Mouse (Mus musculus) lung, embryonic 14.5 days (tissue): ENCODE measurements around the gene Pdk2. TPM values are rescaled to one million over a fixed set of nuclear protein-coding genes. Genes with fewer than 3 reads are reported as not detected.

Source experiments
- ATAC-seq: fragments of 200-750 bp; cut with Nextera tagmentation; 2 replicates; pipeline ENCODE4 v1.8.0; 2017; ENCODE audit warnings: mild to moderate bottlenecking, moderate TSS enrichment, moderate library complexity; ENCODE audit not compliant: insufficient read depth
- DNase-seq: peaks from one replicate; pipeline ENCODE4 v3.0.0-alpha.2; 2015
- H3K27ac ChIP-seq: fragments of 300-500 bp; sonication (generic); 2 replicates; pipeline ENCODE4 v1.5.1; 2014; ENCODE audit warnings: low read depth, mild to moderate bottlenecking, moderate library complexity
- H3K27me3 ChIP-seq: fragments of 300-500 bp; sonication (generic); 2 replicates; pipeline ENCODE4 v1.6.1; 2014; ENCODE audit warnings: low read length, control low read depth; ENCODE audit not compliant: insufficient read depth
- H3K36me3 ChIP-seq: fragments of 300-500 bp; sonication (generic); 2 replicates; pipeline ENCODE4 v1.6.1; 2014; ENCODE audit warnings: control low read depth; ENCODE audit not compliant: insufficient read depth
- H3K4me1 ChIP-seq: fragments of 300-500 bp; sonication (generic); 2 replicates; pipeline ENCODE4 v1.6.1; 2014; ENCODE audit warnings: antibody characterized with exemption, control low read depth; ENCODE audit not compliant: insufficient read depth
- H3K4me2 ChIP-seq: fragments of 300-500 bp; sonication (generic); 2 replicates; pipeline ENCODE4 v1.6.1; 2014; ENCODE audit warnings: mild to moderate bottlenecking
- H3K4me3 ChIP-seq: fragments of 300-500 bp; sonication (generic); 2 replicates; pipeline ENCODE4 v1.5.1; 2014; ENCODE audit warnings: low read depth, low read length
- H3K9ac ChIP-seq: fragments of 300-500 bp; sonication (generic); 2 replicates; pipeline ENCODE4 v1.6.1; 2014
- H3K9me3 ChIP-seq: fragments of 300-500 bp; sonication (generic); 2 replicates; pipeline ENCODE4 v1.6.1; 2016; ENCODE audit warnings: low read depth, low read length, control low read depth
- CTCF ChIP-seq: IDR thresholded peaks from 2 replicates; pipeline ENCODE4 v1.5.1; 2016; ENCODE audit warnings: antibody characterized with exemption, low read depth
- WGBS: fragments of 180-500 bp; shearing (Covaris S2); extraction: QIAGEN DNeasy Blood & Tissue Kit; methylation state at CpG from one replicate; pipeline ENCODE4 v1.1.7; 2014; 5-methylcytosine and 5-hydroxymethylcytosine counted together
- polyA plus RNA-seq: library from polyadenylated mRNA; unstranded; fragments of >200 nt; fragmentation: Nextera tagmentation; extraction: Ambion mirVana; gene quantifications from 2 replicates; pipeline ENCODE4 v1.2.1, GENCODE M21; 2014

The Pdk2 gene
- polyA plus RNA-seq, 1 experiment from 2014 or later = 24.5 TPM

DNA sequence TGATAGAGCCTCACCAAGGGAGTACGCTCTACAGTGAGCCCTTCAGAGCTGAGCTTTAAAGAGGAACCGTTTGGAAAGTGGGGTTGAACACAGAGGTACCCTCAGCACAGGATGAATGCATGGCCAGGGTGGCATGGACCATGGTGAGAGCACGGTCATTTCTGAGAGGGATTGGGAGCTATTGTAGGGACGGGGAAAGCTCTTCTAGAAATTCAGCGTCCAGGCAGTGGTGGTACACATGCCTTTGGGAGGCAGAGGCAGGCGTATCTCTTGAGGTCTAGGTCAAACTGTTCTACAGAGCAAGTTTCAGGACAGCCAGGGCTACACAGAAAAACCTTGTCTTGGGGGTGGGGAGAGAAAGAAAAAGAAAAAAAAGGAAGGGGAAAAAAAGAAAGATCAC lies 44.2 kb downstream of the Pdk2 start:
- peaks cover 18% of the 10 kb centered on the region for H3K4me1 ChIP-seq

DNA sequence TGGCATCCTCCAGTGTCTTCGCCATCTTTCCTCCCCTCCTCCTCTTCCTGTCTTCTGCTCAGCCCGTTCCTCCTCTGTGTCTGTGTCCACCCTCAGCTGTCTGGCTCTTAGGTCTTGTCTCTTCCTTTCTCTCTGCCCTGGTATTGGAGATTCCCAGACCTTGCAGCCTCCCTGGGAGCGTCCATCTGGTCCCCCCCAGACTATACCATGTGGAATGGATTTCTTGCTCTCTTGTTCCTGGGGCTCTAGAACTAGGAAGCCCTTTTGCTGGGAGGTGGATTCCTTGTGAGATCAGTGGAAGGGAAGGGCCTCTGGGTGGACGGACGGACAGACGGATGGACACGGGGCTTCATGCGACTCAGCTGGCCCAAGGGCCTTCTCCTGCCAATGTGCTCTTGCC lies 45.1 kb downstream of the Pdk2 start:
- H3K27me3 ChIP-seq = no peaks in the 10 kb centered on the region
- TF ChIP-seq CTCF = no peak
- H3K4me1 ChIP-seq = peaks cover 18% of the 10 kb centered on the region
- no peaks in the 10 kb centered on the region for H3K9me3 ChIP-seq
- WGBS = 76% methylated on average over 8 of the region's 8 CpGs
- DNase-seq = no peak
- H3K27ac ChIP-seq = no peak overlapping the region
- H3K9ac ChIP-seq = 0 out of 2 replicates have a peak overlapping the region, but pooled peaks have one; percentile 18
- no peak for ATAC-seq
- H3K4me2 ChIP-seq = peak overlapping the region; percentile 99
- H3K4me3 ChIP-seq = no peak overlapping the region
- H3K36me3 ChIP-seq = peaks cover 62% of the 10 kb centered on the region

More for the DNA sequence above, 44.2 kb downstream of the Pdk2 start:
- Histone ChIP-seq H3K4me2 (no peak overlapping the region), H3K9me3 (no peaks in the 10 kb centered on the region), H3K4me3 (no peak overlapping the region), H3K36me3 (peaks cover 70% of the 10 kb centered on the region), H3K9ac (no peak overlapping the region), H3K27ac (no peak overlapping the region), H3K27me3 (no peaks in the 10 kb centered on the region)
- no peak for DNase-seq
- WGBS = 87% methylated on average over 6 of the region's 6 CpGs
- TF ChIP-seq CTCF = no peak
- no peak for ATAC-seq

DNA sequence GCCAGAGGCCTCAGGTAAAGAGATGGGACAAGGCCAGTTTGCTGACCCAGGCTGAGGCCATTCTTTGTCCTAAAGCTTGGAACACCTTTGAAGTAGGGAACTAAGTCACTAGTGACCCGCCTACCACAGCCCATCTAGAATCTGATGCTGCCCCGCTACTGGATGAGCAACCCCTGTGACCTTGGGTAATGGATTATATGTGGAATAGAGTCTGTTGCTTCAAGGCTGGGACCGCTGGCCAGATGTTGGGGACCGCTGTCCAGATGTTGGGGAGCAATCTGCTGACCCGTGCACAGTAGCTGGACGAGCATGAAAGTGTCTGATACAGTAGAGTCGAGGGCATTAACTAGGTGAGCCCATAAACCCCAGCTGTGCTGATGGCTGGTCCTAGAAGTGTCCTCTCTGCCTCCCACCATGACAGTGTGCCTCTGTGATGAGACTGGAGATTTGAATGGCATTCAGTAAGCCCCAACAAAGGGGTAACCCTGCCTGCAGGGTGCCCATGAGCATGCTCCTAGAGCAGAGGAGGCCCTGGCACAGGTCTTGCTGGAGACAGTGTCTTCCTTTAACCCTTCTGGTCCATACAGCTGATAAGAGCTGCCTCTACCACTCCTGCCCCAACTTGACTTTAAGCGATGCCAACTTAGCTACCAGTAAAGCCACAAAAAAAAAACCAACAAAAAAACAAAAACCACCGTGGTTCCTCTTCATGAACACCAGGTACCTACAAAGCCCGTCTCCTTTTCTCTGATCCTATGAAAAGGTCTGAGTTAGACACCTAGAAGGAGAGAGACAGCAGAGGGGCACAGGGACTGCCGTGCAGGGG lies 46.0 kb downstream of the Pdk2 start:
- Histone ChIP-seq H3K4me2 (peak overlapping the region; percentile 99), H3K4me1 (peaks cover 23% of the 10 kb centered on the region), H3K9ac (peak overlapping the region; percentile 87; the same call in 1 of the 2 replicates), H3K9me3 (no peaks in the 10 kb centered on the region), H3K36me3 (peaks cover 53% of the 10 kb centered on the region), H3K27ac (no peak overlapping the region), H3K27me3 (no peaks in the 10 kb centered on the region), H3K4me3 (peak overlapping the region; percentile 89)
- ATAC-seq = no peak
- no peak for DNase-seq
- 77% methylated on average over 11 of the region's 11 CpGs for WGBS
- TF ChIP-seq CTCF = no peak

DNA sequence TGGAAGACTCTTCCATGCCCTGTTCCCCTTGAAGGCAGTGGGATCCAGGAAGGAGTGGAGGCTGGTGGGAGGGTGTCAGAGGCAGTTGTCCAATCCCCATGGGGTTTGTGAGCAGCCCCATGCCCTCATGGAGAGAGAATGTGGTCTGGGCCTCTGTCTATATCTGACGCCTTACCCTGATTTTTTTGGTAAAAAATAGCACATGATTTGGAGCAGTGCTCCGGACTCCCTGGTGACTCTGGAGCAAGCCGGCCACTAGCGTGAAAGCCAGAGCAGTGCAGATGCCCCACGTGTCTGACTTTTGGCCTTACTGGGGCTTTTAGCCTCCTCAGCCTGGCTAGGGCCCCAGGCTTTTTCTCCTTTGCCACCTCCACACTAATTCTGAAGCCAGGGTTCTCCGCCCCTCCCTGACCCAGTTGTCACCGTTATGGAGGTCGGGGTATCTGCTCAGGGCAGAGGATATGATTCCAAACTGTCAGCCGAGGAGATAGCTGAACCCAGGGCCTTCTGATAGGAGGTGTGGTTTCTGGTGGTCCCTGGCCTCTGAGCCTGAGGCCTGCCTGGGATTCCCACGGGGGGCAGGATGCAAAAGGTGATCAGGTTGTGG lies 46.8 kb downstream of the Pdk2 start:
- H3K4me3 ChIP-seq = peak overlapping the region; percentile 89
- H3K27me3 ChIP-seq = no peaks in the 10 kb centered on the region
- H3K9ac ChIP-seq = peak overlapping the region; percentile 87
- peak overlapping the region; percentile 99 for H3K4me2 ChIP-seq
- no peak for ATAC-seq
- WGBS = 32% methylated on average over 10 of the region's 10 CpGs
- H3K4me1 ChIP-seq = peaks cover 26% of the 10 kb centered on the region
- TF ChIP-seq CTCF = no peak
- no peaks in the 10 kb centered on the region for H3K9me3 ChIP-seq
- DNase-seq = peak; percentile 39
- no peak overlapping the region for H3K27ac ChIP-seq
- H3K36me3 ChIP-seq = peaks cover 44% of the 10 kb centered on the region

DNA sequence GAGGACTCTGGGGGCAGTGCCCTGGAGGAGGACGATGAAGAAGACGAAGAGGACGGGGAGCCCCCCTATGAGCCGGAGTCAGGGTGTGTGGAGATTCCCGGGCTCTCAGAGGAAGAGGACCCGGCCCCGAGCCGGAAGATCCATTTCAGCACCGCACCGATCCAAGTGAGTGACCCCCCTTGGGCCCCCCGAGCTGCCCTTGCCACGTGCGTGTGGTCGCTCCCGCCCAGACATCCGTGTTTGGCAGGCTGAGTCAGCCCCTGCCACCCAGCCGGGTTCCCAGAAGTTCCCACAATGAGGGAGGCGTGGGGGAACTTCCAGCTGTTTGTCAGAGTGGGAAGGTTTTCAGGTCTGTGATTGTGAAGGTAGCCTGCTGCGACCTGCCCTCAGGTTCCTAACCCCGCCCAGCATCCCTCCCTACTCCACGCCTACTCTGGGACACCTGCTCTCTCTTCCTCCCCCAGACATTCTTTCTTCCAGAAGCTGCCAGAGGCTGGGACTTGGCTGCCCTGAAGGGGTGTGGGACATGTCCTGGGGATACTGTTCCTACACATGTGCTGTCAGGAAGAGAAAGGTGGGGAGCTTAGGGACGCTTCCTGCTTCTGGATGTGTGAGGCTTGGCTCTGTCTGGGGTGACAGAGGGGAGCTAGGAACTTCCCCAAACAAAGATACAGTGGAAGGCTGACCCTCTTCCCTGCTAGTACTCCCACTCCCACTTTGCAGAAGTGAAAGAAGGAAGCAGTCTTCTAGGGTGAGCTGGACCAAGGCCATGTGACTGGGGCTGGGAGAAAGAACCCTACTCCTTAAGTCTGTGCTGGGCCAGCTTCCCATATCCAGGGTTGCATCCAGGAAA lies 48.2 kb downstream of the Pdk2 start:
- Histone ChIP-seq H3K4me3 (peak overlapping the region; percentile 89), H3K4me1 (peaks cover 35% of the 10 kb centered on the region), H3K36me3 (peaks cover 32% of the 10 kb centered on the region), H3K27ac (peak overlapping the region; percentile 42; the same call in 1 of the 2 replicates), H3K9ac (peak overlapping the region; percentile 87), H3K9me3 (no peaks in the 10 kb centered on the region), H3K27me3 (no peaks in the 10 kb centered on the region), H3K4me2 (peak overlapping the region; percentile 99)
- ATAC-seq = no peak
- TF ChIP-seq CTCF = no peak
- WGBS = 2% methylated on average over 22 of the region's 22 CpGs
- peak; percentile 67 for DNase-seq

DNA sequence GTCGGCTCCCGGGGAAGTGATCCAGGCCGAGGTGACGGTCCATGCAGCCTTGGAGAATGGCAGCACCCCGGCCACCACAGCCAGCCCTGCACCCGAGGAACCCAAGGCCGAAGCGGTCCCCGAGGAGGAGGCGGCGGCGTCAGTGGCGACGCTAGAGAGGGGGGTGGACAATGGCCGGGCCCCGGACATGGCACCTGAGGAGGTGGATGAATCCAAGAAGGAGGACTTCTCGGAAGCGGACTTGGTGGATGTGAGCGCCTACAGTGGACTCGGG lies 48.7 kb downstream of the Pdk2 start:
- H3K9me3 ChIP-seq = no peaks in the 10 kb centered on the region
- no peak for ATAC-seq
- peak overlapping the region; percentile 87 for H3K9ac ChIP-seq
- no peaks in the 10 kb centered on the region for H3K27me3 ChIP-seq
- TF ChIP-seq CTCF = no peak
- peak overlapping the region; percentile 99 for H3K4me2 ChIP-seq
- H3K4me1 ChIP-seq = peaks cover 35% of the 10 kb centered on the region
- 1% methylated on average over 20 of the region's 20 CpGs for whole genome bisulfite sequencing
- H3K36me3 ChIP-seq = peaks cover 26% of the 10 kb centered on the region
- DNase-seq = no peak
- peak overlapping the region; percentile 96; the same call in 1 of the 2 replicates for H3K27ac ChIP-seq
- peak overlapping the region; percentile 89 for H3K4me3 ChIP-seq
